Mouse (Mus musculus) heart, adult 2 months (tissue): ENCODE measurements around the gene Clstn2.

ENCODE experiments used
- EP300 ChIP-seq: fragments of 200-500 bp; IDR thresholded peaks from 2 replicates; pipeline ENCODE4 v1.6.1; 2011; ENCODE audit warnings: low read depth, low read length, control low read depth; ENCODE audit not compliant: insufficient read depth
- POLR2A ChIP-seq: fragments of 200-500 bp; IDR thresholded peaks from 2 replicates; pipeline ENCODE4 v1.6.1; 2011; ENCODE audit warnings: mild to moderate bottlenecking, low read depth, low read length, control low read depth; ENCODE audit not compliant: insufficient read depth

- no peak for TF ChIP-seq POLR2A
- no peak for TF ChIP-seq EP300
These were observed 462.1 kb downstream of the Clstn2 start for GRCm38 (mm10) chr9:97570881-97571280.
